Mouse (Mus musculus) testis, adult 2 months (tissue): ENCODE data around the gene Coro2b.

ENCODE experiments used
- CTCF ChIP-seq: fragments of 200-500 bp; IDR thresholded peaks from 2 replicates; pipeline ENCODE4 v1.5.1; 2012; ENCODE audit warnings: low read depth, mild to moderate bottlenecking, inconsistent platforms, low read length, moderate library complexity; ENCODE audit not compliant: control insufficient read depth, insufficient read depth, insufficient replicate concordance
- POLR2A ChIP-seq: fragments of 200-500 bp; IDR thresholded peaks from 2 replicates; pipeline ENCODE4 v1.6.1; 2012; ENCODE audit warnings: low read depth, mild to moderate bottlenecking, inconsistent platforms, low read length, moderate library complexity; ENCODE audit not compliant: control insufficient read depth

DNA sequence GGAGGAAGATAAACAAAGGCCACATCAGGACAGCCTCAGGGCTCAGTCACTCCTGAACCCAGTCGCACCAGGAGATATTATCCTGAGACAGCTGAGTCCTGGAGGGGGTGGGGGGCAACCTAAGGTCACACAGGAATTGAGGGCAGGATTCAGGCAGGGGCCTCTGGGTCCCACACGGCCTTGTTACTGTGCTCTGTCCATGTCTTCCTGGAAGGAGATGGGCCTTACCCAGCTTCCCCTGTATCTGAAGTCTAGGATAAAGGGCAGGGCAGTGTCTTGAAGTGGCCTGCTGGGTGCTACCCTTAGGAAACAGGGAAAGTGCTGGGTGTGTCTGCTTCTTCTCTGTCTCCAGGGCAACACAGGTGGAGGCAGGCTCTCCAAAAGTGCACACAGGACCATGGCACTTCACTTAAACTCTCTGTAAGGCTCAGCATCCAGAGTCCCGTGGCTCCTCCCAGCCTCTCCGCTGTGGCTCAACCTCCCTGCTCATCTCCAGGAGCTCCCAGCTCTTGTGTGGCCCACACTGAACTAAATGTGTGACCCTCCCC lies 12.0 kb downstream of the Coro2b start:
- TF ChIP-seq POLR2A (no peak), CTCF (no peak)
